Mouse (Mus musculus): ENCODE measurements around the gene Gm49396.

DNA sequence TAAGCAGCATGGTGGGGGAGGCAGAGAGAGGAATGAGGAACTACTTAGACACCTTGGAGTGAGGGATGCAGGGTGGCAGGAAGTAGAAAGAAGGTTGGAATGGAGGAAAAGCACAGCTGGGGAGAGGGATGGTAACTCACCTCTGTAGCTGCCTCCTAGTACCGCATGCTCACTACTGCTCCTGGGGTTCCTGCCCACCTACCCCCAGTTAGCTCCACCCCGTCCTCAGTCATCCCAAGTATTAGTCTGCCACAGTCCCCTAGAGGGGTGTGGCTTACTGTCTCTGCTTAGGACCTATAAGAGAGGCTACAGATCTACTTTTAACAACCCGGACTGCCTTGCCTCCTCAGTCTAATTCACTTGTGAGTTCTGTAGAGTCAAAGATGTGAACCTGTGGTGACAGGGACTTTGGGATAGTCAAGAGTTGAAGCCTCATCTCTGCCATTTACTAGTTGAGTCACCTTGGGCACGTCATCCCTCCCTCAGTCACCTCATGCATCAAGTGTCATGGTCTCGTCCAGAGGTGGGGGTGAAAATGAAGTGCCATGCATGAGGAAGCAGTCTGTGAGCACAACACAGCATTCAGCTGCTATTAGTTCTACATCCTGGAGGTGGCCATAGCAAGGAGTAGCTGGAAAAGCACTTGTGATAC, 29.8 kb downstream of the Gm49396 start:
- no peak for TF ChIP-seq GATA1 (IDR thresholded peaks at IDR 0.05; ENCODE audit: borderline replicate concordance, low read length)
- no peak for TF ChIP-seq FLI1 (IDR thresholded peaks at IDR 0.05; ENCODE audit: low read length)
